Mouse (Mus musculus) urinary bladder, postnatal 10 days (tissue): ENCODE measurements around the gene Lclat1.
"Not testable (repeated sequence)": the region's sequence is repeated elsewhere in the genome, so short reads cannot be mapped to it uniquely, and the experiment has no call there.

Experiments used
- DNase-seq: peaks from one replicate; pipeline ENCODE4 v3.0.0; 2022; ENCODE audit warnings: low spot score

The Lclat1 gene

DNA sequence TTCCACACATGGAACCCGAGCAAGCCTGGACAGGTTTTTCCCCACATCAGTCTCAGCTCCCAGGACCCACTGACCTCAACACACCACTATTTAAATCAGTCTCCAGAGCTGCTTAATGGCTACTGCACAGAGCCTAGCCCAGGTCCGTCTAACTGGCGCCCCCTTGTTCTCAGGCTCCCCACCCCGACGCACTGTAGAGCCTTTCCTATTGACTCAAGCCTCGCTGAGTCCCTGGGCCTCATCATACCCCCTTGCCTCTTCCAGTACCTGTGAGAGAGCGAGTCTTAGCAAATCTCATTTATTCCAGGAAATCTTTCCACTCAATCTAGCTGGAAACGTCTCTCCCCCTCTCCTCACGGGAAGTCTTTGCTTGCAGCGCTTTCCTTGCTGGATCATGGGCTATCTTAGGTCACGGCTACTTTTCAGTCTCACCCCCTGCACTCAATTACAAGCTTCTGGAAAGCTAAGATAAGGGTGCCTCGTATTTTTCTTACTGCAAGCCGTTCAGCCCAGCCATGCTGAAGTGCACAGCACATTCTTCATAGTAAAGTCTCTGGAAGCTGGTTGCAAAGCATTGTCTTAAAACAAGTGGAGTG, 137.4 kb downstream of the Lclat1 start:
- no peak for DNase-seq

DNA sequence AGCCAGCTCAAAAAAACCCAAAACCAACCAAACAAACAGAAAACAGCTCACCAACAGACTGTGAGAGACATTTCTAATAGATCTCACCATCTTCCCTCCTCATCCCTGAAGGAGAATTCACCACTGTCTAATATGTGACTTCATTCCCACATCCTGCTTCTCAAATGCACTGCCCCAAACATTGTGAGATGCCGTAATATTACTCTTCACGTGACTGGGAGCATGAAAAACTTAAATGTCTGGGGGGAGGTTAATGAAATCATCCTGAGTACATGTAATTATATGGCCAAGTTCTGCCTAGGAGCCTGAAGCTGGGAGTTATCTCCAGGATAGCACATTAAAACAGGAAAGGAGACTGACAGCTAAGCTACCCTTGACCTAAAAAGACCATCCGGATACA, 138.3 kb downstream of the Lclat1 start:
- no peak for DNase-seq

DNA sequence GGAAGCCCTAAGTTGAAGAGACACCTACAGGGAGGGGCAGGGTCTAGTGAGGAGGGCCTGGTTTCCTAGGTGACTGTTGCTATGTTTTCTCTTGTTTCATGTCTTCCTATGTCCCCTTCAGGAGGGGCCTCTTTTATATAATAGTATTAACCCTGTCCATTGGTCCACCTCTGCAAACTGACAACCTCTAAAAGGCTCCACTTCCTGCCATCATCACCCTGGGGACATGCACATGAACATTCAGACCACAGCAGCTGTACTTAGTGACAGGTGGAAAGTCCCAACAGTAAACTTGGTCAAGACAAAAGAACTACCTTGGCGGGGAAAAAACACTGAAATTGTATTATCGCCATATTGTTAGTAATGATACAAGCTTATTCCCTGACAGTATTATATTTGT, 139.1 kb downstream of the Lclat1 start:
- DNase-seq: no peak

DNA sequence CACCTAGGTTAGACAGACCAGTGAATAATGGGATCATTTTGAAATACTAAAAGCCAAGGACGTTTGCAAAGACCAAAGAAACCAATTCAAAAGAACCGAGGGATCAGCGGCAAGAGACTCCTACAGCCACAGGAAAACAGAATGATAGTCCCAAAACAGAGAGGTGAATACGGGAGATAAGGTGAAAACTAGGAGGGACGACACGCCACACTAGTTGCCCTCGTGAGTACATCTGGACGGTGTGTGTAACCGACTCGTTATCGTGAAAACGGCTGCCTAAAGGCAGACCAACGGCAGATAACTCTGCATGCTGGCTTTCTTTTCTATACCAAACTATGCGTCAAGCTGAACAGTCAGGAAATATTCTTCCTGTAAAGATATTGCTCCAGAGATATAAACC, 140.0 kb downstream of the Lclat1 start:
- no peak for DNase-seq

DNA sequence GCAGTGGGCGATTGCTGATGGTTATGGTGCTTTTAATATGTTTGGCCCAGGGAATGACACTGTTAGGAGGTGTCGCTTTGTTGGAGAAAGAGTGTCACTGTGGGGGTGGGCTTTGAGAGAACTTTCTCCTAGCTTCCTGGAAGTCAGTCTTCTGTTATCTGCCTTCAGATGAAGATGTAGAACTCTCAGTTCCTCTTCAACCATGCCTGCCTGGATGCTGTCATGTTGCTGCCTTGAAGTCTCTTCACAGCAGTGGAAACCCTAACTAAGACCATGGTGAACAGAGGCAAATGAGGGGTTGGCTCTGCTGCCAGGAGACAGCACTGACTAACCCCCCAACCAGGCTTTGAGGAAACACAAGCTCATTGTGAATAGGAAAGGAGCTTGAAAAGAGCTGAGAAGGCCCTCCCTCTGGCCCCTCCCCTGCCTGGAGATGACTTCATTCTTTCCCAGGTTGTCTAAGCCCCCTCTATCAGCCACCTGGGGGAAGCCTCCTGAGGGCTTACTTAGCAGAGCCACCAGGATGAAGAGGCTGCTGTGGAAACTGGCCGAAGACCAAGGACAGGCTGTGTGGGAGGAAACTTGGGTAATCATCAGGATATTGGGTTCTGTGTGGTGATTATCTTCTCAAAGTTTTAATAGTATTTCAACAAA, 142.8 kb downstream of the Lclat1 start:
- no peak for DNase-seq

DNA sequence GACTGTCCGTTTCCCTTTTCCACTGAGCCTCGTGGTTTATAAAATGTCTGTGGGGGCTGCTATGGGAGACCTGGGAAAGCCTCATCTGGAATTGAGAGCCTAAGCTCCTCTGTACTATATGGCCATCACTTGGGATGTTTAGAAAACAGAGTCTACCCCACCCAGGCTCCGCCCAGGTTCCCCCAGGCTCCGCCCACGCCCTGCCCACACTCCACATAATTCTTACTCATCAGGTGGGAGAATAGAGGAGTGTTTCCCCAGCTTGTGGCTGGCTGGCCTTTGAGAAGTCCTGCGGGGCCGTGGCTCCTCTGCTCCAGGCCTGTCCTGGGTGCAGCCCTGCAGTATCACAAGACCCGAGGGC, 143.3 kb downstream of the Lclat1 start:
- DNase-seq: no peak

DNA sequence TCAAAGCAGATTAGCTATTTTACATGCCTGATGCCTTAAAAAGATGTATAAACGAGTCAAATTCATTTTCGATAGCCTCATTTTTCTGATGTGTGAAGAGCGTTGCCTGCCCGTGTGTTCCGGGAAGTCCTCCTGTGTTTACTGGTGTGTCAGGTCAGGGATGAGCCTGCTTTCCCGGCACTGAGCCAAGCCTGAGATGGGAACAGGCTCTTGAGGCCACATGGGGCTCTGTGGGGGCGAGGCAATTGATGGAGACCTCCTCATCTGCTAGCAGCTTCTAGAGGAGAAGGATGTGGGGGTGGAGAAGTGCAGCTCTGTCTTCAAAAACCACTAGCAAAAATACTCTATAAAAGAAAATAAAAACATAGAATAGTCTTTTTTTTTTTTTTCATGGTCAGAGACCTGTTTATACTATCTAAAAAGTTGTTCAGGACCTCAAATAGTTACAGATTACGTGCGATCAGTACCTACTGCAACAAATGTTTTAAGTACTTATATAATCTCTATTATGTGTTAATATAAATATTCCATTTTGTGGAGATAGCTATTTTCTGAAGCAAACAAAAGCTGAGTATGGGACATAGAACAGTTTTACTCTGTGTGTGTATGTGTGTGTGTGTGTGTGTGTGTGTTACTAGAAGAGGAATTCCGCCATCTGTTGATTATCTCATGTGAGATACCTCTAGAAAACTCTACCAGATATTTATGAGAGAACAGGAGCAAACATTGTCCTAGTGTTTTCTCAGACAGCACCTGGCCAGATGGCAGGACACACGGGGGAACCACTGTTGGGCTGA, 144.2 kb downstream of the Lclat1 start:
- no peak for DNase-seq

DNA sequence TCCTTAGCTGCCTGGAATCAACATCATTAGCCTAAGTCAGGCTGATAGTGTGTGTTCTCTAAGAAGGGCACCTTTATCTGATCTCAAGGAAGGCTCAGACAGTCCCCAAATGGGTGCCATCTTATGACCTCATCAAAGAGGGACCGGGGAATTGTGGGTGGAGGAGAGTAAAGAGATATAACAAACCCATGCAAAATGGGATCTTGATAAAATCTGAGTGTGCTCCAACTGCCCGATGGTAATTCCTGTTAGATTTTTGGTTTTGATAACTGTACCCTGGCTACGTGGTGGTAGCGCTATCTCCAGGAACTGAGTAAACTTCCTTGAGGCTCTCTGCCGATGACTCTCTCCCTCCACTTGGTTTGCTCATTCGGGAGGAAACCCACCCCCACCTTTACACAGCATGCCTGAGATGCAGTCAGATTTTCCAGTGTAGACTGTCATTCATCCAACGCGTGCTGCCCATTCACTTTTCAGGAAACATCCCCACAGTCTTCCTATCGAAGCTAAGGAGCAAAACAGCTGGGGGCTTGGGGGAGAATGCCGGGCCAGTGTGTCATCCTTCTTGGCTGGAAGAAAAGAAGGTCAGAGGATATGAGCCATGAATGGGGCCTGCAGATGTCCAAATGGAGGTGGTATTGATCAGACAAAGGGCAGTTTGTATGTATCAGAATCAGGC, 145.6 kb downstream of the Lclat1 start:
- no peak for DNase-seq

DNA sequence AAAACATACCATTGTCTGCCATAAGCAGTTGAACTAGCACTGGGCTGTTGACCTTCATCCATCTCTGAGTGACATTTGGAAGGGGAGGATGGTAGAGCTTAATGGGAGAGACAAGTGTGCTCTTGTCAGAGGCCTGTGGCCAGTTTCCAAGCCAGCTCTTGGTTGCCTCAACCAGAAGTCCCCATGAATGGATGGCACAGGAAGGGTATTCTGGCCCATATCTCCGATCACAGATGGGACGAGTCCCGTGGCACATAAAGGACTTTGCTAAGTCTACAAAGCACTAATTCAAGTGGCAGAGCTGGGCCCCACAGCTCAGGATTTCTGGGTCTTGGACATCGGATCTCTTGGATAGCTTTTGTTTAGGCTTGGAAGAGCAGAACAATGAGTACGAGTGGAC, 148.0 kb downstream of the Lclat1 start:
- no peak for DNase-seq

DNA sequence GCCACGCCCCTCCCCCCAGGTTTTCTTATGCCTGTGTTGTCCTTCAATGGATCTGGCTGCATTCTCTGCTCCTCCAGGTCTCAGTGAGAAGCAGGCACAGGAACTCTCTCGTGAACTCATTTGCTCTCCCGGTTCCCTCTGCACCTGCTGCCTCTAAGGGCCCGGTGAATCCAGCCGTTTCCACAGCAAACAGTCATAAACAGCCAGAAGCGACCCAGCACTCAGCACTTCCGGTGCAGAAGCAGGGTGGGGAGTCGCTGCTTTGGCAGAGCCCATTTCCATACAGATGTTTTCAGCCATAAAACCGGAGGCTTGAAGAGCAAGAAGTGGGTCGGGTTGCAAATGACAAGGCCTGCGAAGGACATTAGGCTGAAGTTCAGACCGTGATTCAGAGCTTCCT, 150.8 kb downstream of the Lclat1 start:
- DNase-seq: no peak

DNA sequence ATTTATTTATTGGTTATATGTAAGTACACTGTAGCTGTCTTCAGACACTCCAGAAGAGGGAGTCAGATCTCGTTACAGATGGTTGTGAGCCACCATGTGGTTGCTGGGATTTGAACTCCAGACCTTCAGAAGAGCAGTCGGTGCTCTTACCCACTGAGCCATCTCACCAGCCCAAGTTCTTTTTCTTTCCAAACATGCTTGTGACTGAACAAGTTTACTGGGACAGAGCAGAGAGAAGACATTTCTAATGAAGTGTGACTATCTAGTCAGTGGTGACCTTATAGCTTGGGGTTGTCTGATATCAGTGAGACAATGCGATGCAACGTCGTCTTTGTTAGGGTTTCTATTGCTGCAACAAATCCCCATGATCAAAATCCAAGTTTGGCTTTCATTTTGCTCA, 151.5 kb downstream of the Lclat1 start:
- DNase-seq: not testable (repeated sequence)

DNA sequence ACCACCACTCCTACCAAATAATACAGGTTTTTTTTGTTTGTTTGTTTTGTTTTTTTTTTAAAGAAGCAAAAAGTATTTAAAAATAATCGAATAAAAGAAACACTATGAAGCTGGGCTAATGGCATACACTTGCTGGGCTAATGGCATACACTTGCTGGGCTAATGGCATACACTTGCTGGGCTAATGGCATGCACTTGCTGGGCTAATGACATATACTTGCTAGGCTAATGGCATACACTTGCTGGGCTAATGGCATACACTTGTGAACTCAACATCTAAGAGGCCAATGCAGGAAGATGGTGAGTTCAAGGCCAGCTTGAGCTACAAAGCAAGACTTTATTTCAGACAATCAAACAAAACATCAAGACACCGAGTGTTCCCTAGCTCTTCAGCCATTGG, 154.8 kb downstream of the Lclat1 start:
- no peak for DNase-seq

DNA sequence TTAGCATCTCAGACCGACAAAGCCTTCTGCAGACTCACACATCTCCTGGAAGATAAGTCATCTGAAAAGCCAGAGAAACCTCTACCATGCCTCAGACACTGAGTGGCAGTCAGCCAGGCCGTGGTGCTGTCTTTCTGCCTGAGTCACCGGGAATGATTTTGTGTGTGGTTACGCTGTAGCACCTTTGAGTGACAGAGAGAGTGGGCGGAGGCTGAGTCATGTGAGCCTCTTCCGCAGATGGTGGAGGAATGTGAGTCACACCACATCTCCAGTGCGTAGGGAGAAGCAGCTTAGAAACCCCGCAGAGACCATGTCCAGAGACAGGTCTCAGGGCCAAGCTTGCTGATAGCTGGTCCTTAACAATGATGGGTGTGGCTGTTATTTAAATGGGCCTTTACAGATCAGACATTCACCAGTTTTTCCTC, 155.3 kb downstream of the Lclat1 start:
- no peak for DNase-seq

DNA sequence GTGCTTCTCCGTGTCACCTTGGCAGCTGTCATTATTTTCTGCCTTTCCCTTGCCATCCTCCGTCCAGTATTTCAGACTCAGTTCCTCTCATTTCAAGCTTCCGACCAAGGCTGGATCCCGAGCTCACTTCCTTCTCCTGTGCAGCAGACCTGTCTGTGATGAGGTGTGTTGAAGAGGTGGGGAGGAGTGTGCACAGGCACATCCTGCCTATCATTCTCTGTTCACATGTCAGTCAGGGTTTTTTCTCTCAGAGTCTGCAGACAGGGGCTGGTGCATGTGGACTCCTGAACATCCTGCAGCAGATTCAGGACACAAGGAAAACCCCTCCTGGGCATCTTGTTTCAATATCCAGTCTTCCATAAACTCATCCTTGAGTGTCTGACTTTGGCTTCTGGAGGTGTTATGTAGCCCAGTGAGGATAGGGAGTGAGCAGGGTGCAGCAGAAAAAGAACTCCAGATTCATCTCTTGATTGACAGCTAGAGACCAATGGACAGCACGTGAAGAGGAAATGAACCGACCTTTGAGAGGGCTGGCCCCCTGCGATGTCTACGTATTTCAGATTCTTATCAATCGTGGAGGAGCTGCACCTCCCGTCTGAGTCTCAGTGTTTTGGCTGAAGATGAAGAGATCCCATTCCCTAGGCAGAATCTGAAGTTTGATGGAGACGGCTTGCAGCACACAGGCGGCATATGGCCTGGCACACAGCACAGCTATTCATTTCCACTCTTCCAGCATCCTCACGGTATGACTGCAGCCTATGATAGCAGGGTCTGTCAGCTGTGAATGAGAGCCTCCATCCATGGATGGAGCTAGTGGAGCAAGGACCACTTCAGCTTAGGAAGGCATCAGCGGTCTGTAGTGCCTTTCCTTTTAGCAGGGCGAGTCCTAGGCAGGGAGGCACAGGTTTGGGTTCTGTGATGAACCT, 163.3 kb downstream of the Lclat1 start:
- no peak for DNase-seq

DNA sequence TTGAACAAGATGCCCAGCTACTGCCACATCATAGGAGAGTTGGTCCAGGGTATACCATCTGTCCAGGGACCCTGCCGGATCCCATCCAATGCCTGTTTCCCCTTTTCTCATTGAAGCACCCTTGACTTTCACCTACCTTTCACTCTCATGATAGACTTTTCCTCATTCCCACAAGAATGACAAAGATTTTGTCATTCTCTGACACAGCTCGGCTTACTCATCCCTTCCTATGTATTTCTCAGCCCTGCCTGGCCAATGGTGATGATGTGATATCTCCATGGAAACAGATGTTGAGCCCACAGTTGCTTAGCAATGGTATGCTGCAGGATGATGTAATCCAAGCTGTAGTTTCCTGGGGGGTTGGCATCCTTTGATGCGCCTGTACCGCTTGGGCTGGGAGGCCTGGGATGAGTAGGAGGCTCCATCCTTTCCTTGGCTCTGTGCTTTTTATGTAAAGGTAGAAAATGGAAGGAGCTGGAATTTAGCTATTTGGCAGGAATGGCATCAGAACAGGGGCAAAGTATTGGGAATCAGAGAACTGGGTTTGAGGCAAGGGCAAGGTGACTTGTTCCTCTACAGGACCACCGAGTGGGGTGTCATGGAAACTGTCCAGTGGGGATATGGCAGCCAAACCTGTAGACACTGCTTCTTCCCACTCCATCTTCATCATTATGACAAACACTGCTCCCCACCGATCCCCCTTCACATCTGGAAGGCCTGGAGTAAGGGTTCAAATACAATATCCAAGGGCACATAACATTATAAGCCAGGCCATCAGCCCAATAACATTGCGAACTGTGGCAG, 164.2 kb downstream of the Lclat1 start:
- DNase-seq: no peak

DNA sequence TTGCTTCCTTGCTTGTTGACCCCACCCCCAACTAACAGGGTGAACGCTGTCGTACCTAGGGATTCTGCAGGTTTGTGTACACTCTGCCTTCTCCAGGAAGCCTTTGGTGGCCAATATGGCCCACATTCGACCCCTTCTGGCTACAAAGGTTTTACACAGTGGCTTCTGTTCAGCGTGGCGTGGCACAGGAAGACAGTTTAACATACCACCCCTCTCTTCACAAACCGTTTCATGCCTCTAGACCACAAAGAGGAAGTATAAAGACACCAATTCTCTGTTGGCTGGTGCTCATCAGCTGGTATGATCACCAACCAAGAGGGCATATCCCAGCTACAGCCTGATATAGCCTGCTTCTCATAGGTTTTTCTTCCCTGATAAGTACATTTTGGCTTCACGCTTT, 166.0 kb downstream of the Lclat1 start:
- no peak for DNase-seq

DNA sequence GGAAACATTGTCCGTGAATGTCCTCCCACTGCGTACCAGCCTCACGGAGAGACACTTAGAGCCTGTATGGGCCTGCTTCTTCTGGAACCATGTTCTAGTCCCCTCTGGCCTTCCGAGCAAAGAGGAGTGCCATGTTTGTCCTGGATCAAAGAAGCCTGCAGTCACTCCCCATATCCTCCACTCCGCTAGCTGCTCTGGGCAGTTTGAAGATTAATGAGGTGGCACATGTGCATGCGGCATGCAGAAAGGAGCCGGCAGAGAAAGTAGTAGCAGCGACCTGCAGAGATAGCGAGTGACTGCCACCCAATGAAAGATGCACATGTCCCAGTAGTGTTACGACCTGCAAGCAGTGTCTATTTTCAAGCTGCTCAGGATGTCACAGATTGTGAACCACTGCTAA, 167.3 kb downstream of the Lclat1 start:
- no peak for DNase-seq

DNA sequence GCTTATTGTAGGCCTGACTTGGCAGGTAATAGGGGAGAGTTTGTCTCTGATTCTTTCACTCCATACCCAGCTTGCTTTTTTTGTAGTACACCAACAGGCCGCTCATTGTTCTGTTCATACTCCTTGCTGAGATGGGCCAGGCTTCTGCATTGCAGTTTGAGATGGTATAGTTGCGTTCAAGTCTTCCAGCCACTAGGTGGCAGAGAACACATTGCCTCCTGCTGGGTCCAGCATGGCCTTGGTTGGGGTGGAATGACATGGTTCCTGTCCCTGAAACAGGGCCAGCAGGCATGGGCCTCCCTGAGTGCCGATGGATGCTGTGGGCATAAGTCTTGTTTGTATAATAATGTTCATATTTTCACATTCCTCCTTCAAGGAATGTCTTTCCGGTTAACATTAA, 170.0 kb downstream of the Lclat1 start:
- no peak for DNase-seq

DNA sequence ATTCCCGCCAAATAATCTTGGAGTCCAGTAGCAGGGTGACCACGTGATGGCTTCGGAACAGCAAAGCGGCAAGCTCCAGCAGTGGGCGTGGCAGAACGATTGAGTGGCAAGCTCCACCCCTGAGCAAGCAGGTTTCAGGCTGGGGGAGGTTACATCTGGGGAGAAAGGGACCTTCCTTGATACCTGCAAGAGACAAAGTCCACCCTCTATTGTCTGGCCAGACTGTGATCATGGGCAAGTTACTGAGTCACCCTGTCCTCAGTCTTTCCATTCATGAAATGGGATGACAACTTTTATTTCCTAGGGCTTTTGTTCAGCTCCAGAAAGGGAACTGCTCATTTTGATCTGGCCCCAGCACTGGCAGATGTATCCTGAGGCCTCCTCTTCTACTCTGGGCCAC, 174.9 kb downstream of the Lclat1 start:
- DNase-seq: not testable (repeated sequence)

DNA sequence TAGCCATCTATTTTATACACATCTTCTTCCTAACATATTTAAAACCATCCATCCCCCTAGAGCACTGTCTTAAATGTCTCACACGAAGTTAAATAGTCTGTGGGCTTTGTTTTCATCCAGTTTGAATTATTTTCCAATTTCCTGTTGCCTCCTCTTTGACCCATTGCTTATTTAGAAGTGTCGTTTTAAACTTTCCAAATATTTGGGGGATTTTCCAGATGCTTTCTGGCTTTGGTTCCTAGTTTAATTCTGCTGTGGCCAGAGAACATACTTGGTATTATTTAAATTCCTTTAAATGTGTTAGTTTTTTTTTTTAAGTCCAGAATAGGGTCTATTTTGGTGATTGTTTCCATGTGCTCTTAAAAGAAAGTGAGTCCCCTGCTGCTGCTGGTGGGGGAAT, 176.5 kb downstream of the Lclat1 start:
- no peak for DNase-seq
